Mouse (Mus musculus): ENCODE data around the gene Kdm2a. TPM values are rescaled to one million over a fixed set of nuclear protein-coding genes. Genes with fewer than 3 reads are reported as not detected.
A peak's percentile ranks its signal among the peaks of the same experiment; 100 is the strongest.

Gene Kdm2a
- total and polyA plus RNA-seq, 3 experiments = 17.3 to 51.9 (median 23.1) TPM

DNA sequence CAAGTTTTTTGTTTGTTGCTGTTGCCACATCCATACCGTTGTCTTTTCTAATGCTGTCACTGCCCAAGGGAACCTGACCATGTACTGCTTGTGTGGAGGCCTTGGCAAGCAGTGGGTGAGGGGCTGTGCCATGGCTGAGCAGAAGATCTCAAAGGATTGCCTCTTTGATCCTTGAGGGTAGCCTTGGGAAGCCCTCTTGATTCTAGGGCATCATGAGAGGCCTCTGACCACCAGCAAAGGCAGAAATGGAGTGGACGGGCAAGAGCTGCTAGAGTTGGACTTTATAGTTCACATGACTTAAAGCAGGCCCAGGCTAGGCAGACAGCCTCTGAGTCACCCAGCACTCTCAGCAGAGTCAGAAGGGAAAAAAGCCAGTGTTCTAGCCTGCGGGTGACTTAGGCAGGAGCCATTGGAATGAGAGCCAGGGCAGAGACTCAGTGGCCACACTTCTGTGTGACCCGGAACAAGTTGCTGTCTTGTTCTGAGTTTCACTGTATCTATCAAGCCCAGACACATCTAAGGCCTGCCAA is 32.1 kb upstream of the Kdm2a start:
- H3K27ac ChIP-seq (ENCODE audit: insufficient read depth, low read depth) = no peak overlapping the region

DNA sequence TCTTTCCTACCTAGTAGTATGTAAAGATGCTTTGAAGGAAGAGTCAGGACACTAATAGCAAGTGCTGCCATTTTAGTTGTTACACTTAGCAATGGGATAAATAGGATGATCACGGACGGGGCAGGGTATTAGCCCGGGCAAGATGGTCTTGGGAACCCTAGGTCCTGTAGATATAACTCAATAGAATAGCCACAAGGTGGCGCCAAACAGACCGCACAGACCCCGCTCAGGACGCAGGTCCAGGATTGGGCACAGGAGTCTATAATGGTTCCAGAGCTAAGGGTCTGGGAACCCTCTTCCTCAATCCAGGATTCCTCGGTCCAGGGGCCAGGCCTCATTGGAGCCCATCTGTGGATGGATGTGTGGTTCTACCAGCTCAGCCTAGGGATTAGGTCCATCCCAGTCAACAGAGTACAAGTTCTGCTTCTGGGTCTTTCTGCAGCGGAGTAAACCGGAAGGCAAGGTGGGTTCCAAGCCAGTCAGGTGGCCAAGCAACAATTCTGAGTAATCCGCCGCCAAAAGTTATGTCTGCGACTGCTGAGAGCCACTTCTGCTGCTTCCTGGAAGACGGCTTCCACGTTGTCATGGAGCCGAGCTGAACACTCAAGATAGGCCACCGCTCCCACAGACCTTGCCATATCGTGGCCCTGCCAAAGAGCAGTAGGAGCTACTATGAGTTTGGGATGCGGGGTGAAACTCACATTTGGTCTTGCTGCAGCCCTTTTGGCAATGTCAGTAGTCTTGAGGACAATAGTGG is 27.7 kb upstream of the Kdm2a start:
- Histone ChIP-seq H3K4me2 (ENCODE audit: insufficient read depth, low read depth, poor library complexity, severe bottlenecking) (no peak overlapping the region), H3K27me3 (replicated peaks) (no peaks in the 10 kb centered on the region), H3K4me1 (ENCODE audit: control insufficient read depth in 1 of 2, insufficient read depth in 2 of 2) (peaks cover 5 to 23% of the 10 kb centered on the region in 2 experiments), H3K9ac (ENCODE audit: insufficient read depth, low read depth) (no peak overlapping the region), H3K79me2 (replicated peaks; ENCODE audit: control insufficient read depth, extremely low read depth, insufficient read depth, poor library complexity, severe bottlenecking) (no peaks in the 10 kb centered on the region), H3K36me3 (replicated peaks in 1 of 2; ENCODE audit: control insufficient read depth in 1 of 2, insufficient read depth in 1 of 2, low read length in 1 of 2) (peaks cover 21 to 59% of the 10 kb centered on the region in 2 experiments), H3K4me3 (replicated peaks in 1 of 3; ENCODE audit: low read depth in 2 of 3, low read length in 2 of 3, poor library complexity in 1 of 3) (no peak overlapping the region), H3K9me3 (replicated peaks; ENCODE audit: low read length) (no peaks in the 10 kb centered on the region), H3K27ac (ENCODE audit: insufficient read depth, low read depth) (no peak overlapping the region)
- in situ Hi-C loops (cut with MboI; ENCODE audit: low pct_ligation_motif_present, low pct_unique_long_range_greater_than_20kb, low sequenced_read_pairs) (loop anchor here (10.0 kb wide), 1 partner anchor 171 kb away; no protein-coding TSS in a partner anchor), dilution Hi-C loops (cut with MboI; ENCODE audit: extremely low pct_ligation_motif_present, extremely low pct_unique_long_range_greater_than_20kb, low sequenced_read_pairs) (no loop called here)
- peak; percentile 45 for DNase-seq (ENCODE audit: extremely low read depth)
- TF ChIP-seq MXI1 (IDR thresholded peaks at IDR 0.05; ENCODE audit: low read depth, low read length) (no peak), HCFC1 (IDR thresholded peaks at IDR 0.05; ENCODE audit: low read depth, low read length) (no peak), ZNF384 (IDR thresholded peaks at IDR 0.05; ENCODE audit: low read depth, low read length) (no peak), SMC3 (IDR thresholded peaks at IDR 0.05; ENCODE audit: low read depth, low read length) (peak; percentile 46), CHD2 (IDR thresholded peaks at IDR 0.05; ENCODE audit: low read length) (no peak), CTCF (conservative IDR thresholded peaks at IDR 0.05 in 1 of 2, IDR thresholded peaks at IDR 0.05 in 1 of 2; ENCODE audit: low read depth in 2 of 2, low read length in 2 of 2) (peak in 1 of 2 experiments; percentile 69; a peak in 3 of 4 replicates)

More for the DNA sequence above, 32.1 kb upstream of the Kdm2a start:
- dilution Hi-C loops (cut with MboI; ENCODE audit: extremely low pct_ligation_motif_present, extremely low pct_unique_long_range_greater_than_20kb, low sequenced_read_pairs) = no loop called here
- H3K9ac ChIP-seq (ENCODE audit: insufficient read depth, low read depth) = no peak overlapping the region
- DNase-seq (ENCODE audit: extremely low read depth) = no peak
- in situ Hi-C loops (cut with MboI; ENCODE audit: low pct_ligation_motif_present, low pct_unique_long_range_greater_than_20kb, low sequenced_read_pairs) = no loop called here
- no peaks in the 10 kb centered on the region for H3K79me2 ChIP-seq (replicated peaks; ENCODE audit: control insufficient read depth, extremely low read depth, insufficient read depth, poor library complexity, severe bottlenecking)
- peaks cover under 1% of the 10 kb centered on the region for H3K9me3 ChIP-seq (replicated peaks; ENCODE audit: low read length)
- H3K36me3 ChIP-seq (replicated peaks in 1 of 2; ENCODE audit: control insufficient read depth in 1 of 2, insufficient read depth in 1 of 2, low read length in 1 of 2) = peaks cover 25 to 64% of the 10 kb centered on the region in 2 experiments
- H3K4me1 ChIP-seq (ENCODE audit: control insufficient read depth in 1 of 2, insufficient read depth in 2 of 2) = no peaks in the 10 kb centered on the region
- no peak overlapping the region for H3K4me3 ChIP-seq (replicated peaks in 1 of 3; ENCODE audit: low read depth in 2 of 3, low read length in 2 of 3, poor library complexity in 1 of 3)
- TF ChIP-seq SIN3A (IDR thresholded peaks at IDR 0.05; ENCODE audit: low read length) = no peak
- no peak for TF ChIP-seq ZKSCAN1 (IDR thresholded peaks at IDR 0.05; ENCODE audit: borderline replicate concordance, low read depth, low read length)
- TF ChIP-seq SMC3 (IDR thresholded peaks at IDR 0.05; ENCODE audit: low read depth, low read length) = no peak
- no peaks in the 10 kb centered on the region for H3K27me3 ChIP-seq (replicated peaks)
- no peak overlapping the region for H3K4me2 ChIP-seq (ENCODE audit: insufficient read depth, low read depth, poor library complexity, severe bottlenecking)

DNA sequence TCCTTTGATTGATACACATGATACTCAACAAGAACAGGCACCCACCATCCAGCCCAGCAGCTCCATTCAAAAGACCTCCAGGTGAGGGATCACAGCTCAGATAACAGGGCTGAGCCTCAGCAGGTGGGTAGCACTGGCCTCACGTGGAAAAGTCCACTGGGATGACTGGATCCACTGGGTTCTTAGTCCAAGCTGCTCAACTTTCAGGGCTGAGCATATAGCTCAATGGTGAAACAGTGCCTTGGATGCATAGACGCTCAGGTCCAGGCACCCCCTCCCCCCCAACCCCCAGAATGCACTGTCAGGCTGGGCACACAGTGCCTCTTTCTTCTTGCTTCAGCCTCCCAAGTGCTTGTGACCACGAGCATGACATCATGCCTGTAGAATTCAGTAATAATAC is 24.9 kb upstream of the Kdm2a start:
- H3K4me2 ChIP-seq (ENCODE audit: insufficient read depth, low read depth, poor library complexity, severe bottlenecking) = no peak overlapping the region
- H3K9ac ChIP-seq (ENCODE audit: insufficient read depth, low read depth) = no peak overlapping the region
- H3K27ac ChIP-seq (ENCODE audit: insufficient read depth, low read depth) = no peak overlapping the region
- no peak for TF ChIP-seq ETS1 (conservative IDR thresholded peaks at IDR 0.05; ENCODE audit: low read depth, low read length)
- no peak for TF ChIP-seq SIN3A (IDR thresholded peaks at IDR 0.05; ENCODE audit: low read length)
- TF ChIP-seq MEF2A (IDR thresholded peaks at IDR 0.05; ENCODE audit: borderline replicate concordance, low read depth, low read length) = 0 out of 2 replicates have a peak, but pooled peaks have one; percentile 16
- no peak for DNase-seq (ENCODE audit: extremely low read depth)
- dilution Hi-C loops (cut with MboI; ENCODE audit: extremely low pct_ligation_motif_present, extremely low pct_unique_long_range_greater_than_20kb, low sequenced_read_pairs) = no loop called here
- in situ Hi-C loops (cut with MboI; ENCODE audit: low pct_ligation_motif_present, low pct_unique_long_range_greater_than_20kb, low sequenced_read_pairs) = loop anchor here (10.0 kb wide), 1 partner anchor 168 kb away; no protein-coding TSS in a partner anchor
- no peaks in the 10 kb centered on the region for H3K79me2 ChIP-seq (replicated peaks; ENCODE audit: control insufficient read depth, extremely low read depth, insufficient read depth, poor library complexity, severe bottlenecking)
- no peaks in the 10 kb centered on the region for H3K27me3 ChIP-seq (replicated peaks)
- H3K4me3 ChIP-seq (replicated peaks in 1 of 3; ENCODE audit: low read depth in 2 of 3, low read length in 2 of 3, poor library complexity in 1 of 3) = no peak overlapping the region
- H3K36me3 ChIP-seq (replicated peaks in 1 of 2; ENCODE audit: control insufficient read depth in 1 of 2, insufficient read depth in 1 of 2, low read length in 1 of 2) = peaks cover 21 to 45% of the 10 kb centered on the region in 2 experiments
- H3K4me1 ChIP-seq (ENCODE audit: control insufficient read depth in 1 of 2, insufficient read depth in 2 of 2) = peaks cover 5 to 28% of the 10 kb centered on the region in 2 experiments
- H3K9me3 ChIP-seq (replicated peaks; ENCODE audit: low read length) = no peaks in the 10 kb centered on the region
